Mouse (Mus musculus) fibroblast of lung, adult 2 months (primary cell): ENCODE data around the gene Prickle1.

ENCODE experiments used
- DNase-seq: peaks from one replicate; pipeline ENCODE4 v3.0.0-alpha.2; 2011; ENCODE audit warnings: low read depth

Prickle1 gene

DNA sequence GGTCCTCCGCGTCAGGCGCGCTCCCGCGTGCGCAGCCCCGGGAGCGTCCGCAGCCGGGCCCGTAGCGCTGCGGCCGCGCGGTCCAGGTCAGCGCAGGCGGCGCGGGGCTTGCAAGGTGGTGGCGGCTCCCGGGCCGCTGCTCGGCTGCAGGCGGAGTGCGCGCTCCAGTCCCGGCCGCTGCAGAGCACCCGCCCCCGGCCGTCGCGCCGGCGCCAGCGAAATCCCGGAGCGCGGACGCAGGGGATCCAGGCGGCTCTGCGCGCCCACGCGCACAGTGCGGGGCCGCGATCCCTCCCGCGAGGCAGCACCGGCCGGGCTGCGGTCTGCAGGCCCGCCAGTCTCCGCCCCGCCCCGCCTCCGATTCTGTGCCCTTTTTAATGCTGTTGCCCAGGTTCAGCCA is at the start of gene Prickle1:
Gene Prickle1, minus strand, starts transcription at position 146 of the 400 bp plus-strand sequence.
- DNase-seq: peak; percentile 51

GRCm38 (mm10) chr15:93640221-93640620 is 44.5 kb upstream of the Prickle1 start:
- no peak for DNase-seq

DNA sequence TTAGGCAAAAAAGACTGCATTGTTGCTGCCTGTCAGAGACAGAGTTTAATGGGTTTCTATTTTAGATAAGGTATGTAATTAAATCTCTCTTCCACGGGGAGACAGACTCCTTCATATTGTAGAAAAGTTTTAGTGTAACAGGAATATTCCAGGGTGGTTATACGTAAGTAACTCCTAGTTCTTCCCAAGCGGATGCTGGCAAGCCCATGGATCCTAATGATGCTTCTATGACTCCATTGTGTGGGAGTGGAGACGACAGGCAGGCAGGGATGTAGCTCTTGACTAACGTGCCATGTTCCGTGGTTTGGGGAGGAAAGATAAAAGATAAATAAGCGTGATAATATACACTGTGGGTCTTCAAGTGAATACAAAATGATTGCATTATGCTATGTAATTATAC is 41.3 kb upstream of the Prickle1 start:
- no peak for DNase-seq

- DNase-seq: no peak
These were observed 39.9 kb upstream of the Prickle1 start for GRCm38 (mm10) chr15:93635603-93636002.

- DNase-seq: peak; percentile 43
These were observed 38.8 kb upstream of the Prickle1 start for GRCm38 (mm10) chr15:93634536-93634935.

DNA sequence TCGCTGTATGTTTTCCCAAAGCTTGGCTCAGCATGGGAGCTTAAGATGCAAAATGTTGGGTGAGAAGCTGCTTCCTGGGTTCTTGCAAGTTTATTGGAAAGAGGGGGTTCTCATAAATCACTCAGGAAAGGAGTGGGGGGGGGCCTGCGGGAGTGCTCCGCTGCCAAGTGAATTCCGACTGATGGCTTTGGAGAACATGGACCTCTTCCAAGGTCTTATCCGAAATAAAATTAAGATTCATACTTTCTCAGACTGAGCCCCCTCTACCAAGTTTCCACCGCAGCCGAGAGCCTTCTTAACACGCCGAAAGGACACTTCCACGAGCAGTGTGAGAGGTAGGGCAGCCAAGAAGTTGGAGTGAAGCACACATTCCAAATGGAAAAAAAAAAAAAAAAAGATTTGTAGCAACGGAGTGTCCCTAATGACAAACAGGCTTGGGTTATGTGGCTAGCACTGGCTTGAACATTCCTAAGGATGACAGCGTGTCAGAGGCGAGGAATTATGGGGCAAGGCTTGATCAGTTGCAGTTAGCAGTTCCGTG is 34.4 kb upstream of the Prickle1 start:
- no peak for DNase-seq

DNA sequence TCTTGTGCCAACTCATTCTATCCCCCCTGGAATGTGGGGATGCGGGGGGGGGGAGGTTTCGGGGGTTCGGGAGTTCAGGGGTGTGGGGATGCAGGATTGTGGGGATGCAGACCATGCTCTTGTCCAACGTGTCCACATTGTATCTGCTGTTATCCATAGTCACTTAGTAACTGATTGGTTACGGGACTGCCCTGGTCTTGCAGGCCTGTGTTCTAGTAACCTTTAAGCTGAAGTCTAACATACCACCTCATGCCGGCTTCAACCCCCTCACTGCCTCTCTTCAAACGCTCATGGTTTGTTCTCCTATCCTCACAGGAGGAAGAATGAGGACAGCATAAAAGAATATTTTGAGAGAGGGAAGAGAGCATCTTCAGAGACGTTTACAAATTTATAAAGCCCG is 33.5 kb upstream of the Prickle1 start:
- DNase-seq: no peak

- DNase-seq: no peak
These were observed 32.4 kb upstream of the Prickle1 start for GRCm38 (mm10) chr15:93627836-93628797.

DNA sequence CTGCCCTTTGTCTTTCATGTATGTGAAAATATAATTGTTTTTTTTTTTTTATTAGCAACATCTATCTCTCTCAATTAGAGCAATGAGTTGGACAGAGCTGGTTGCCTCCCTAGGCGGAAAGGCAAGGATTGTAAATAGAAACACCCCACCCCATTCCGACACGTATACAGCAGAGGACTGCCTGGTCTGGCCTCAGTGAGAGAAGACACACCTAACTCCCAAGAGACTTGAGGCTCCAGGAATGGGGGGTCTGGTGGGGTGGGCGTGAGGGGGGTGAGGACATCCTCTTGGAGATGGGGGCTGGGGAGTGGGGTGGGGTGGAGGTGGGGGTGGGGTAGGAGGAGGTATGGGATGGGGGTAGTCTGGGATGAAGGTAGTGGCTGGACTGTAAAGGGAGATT is 23.9 kb upstream of the Prickle1 start:
- DNase-seq: no peak

GRCm38 (mm10) chr15:93618442-93619150 is 22.9 kb upstream of the Prickle1 start:
- no peak for DNase-seq

DNA sequence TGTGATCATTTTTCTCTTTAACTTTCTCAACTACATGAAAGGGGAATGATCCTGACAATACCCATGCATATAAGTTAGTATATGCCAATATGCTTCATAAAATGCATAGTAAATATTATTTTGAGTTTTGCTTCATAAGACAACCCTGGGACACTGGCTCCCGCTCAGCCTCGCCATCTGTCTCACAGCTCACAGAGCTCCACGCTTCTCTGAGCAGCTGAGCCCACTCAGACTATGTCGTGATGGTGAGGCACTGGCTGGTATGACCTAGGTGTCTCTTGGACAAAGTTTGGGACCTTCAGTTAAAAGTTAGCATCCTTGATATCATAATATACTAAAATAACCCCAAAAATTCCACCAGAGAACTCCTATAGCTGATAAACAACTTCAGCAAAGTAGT is 20.6 kb upstream of the Prickle1 start:
- DNase-seq: no peak

GRCm38 (mm10) chr15:93615031-93615430 is 19.3 kb upstream of the Prickle1 start:
- no peak for DNase-seq

DNA sequence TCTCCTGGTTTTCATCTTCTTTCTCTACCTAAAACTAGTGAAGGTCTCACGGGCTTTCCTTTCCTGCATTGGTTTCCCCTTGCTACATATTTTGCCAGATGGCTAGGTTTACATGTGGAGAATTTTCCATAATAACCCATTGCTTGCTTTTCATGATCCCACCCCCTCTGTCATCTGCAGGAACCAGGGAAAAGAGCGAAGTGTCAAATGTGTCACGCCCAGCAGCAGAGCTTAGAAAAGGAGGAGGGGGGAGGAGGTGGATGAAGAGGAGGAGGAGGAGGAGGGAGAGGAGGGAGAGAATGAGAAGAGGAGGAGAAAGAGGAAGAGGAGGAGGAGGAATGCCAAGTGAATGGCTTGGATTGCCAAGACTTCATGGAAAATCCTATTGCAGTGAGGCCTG is 17.9 kb upstream of the Prickle1 start:
- no peak for DNase-seq

- no peak for DNase-seq
These were observed 16.0 kb upstream of the Prickle1 start for GRCm38 (mm10) chr15:93611536-93612300.

GRCm38 (mm10) chr15:93610721-93611201 is 15.1 kb upstream of the Prickle1 start:
- DNase-seq: no peak

DNA sequence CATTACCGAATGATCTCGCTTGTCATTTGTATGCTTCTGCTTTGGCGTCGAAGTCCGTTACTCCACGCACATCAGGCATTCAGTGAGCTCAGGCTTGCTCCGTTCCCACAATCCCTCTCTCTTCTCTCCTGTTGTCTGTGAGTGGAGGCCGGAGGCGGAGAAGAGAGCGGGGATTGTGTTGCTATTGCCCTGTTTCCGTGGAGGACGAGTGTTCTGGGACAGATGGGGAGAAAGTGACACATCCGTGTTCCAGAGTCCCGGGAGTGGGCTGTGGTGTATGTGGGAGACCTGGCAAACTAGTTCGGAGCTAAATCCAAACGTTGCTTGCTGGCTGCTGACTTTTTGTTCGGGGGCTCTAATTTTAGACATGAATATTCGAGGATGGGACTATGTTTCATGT is 14.6 kb upstream of the Prickle1 start:
- DNase-seq: no peak

- DNase-seq: no peak
These were observed 7.2 kb upstream of the Prickle1 start for GRCm38 (mm10) chr15:93602850-93603249.

DNA sequence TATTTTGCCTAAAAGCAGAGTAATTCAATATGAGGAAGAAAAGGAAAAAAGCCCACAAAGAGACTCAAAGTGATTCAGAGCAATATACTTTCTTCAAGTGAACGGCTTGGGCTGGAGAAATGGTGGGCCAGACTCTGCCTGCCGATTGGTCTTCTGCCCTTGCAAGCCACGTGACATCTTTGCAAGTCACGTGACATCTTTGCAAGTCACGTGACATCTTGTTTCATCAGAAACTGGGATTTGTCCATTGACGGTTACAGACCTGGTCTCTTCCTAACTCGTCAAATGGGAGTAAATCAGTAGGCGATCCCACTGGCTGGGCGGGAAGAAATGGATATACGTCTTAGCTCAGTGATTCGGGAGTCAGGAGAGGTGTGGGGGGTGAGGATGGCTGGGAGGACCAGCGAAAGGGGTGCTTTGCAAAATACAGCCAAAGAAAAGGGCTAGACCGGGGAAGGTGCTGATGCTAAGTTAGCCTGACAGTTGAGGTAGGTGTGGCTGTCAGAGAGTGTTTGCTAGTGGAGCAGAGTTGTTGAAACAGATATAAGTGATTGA is 5.8 kb upstream of the Prickle1 start:
- no peak for DNase-seq

DNA sequence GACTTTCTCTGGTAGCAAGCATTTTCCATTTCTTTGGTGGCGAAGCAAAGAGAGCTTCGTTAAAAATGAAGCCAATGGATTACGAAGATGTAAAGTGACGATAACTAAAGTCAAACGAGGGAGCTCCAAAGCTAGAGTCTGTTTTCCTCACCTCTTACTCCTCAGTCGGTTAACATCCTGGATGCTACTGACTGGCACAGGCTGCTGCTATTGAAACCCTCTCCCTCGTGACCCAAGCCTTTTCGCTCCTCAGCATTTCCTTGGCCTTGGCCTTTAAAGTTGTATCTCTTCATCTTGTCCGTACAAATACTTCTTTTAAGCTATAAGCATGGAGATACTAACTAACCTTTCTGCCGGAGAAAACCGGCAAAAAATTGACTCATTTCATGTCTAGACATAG is 1.3 kb upstream of the Prickle1 start:
- DNase-seq: no peak

DNA sequence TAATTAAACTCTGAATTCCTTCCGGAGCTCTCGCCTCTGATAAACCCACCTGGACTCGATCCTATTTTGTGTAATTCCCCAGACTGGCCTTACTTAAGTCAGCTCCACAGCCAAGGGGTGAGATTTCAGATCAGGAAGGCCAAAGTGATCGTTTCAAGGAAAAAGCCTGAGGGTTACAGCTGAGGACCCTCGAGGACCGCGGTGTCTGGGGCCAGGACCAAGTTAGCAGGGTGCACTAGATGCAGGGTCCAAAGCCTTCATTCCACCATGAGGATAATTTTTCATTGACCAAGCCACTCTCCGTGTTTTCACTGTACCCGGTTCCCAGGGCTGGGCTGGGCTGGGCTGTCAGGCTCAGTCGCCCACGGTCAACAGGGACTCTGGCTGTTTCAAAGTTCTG is 594 bp upstream of the Prickle1 start:
- no peak for DNase-seq

- peak; percentile 53 for DNase-seq
These were observed 598 bp downstream of the Prickle1 start for GRCm38 (mm10) chr15:93594888-93595698.
